Mouse (Mus musculus) Patski (cell line): ENCODE measurements around the gene Pld6. TPM values are rescaled to one million over a fixed set of nuclear protein-coding genes. Genes with fewer than 3 reads are reported as not detected.

Source experiments
- ATAC-seq: fragments of 100-300 bp; one replicate; pipeline ENCODE4 v1.8.0; 2021
- CTCF ChIA-PET: fragments of 350-600 bp; sonication (Branson Sonifier 250); formaldehyde crosslinking; loops from one replicate; lab custom pipeline; 2022; ENCODE audit warnings: inconsistent platforms; lab: Charles Lee
- POLR2A ChIA-PET: fragments of 350-600 bp; sonication (Branson Sonifier 250); formaldehyde crosslinking; loops from one replicate; lab custom pipeline; 2022; ENCODE audit warnings: antibody characterized with exemption, inconsistent platforms; lab: Charles Lee
- DNase-seq: peaks from one replicate; pipeline ENCODE4 v3.0.0-alpha.2; 2011; ENCODE audit warnings: low read depth, low spot score
- H3K27me3 ChIP-seq: fragments of 371-371 bp; one replicate; pipeline ENCODE4 v1.5.1; 2021
- CTCF ChIP-seq: fragments of 100-300 bp; IDR thresholded peaks from one replicate; pipeline ENCODE4 v1.5.1; 2021
- in situ Hi-C: fragments of 300-500 bp; cut with MboI; formaldehyde crosslinking; loops from 3 replicates; pipeline ENCODE4 v1.11.1; 2018; ENCODE audit warnings: low pct_unique_long_range_greater_than_20kb, mixed read lengths
- polyA plus RNA-seq: library from polyadenylated mRNA; unstranded; gene quantifications from one replicate; pipeline ENCODE4 v1.2.3, GENCODE M21; 2021

Gene Pld6
- polyA plus RNA-seq, 1 experiment from 2014 or later: 0.17 TPM

DNA sequence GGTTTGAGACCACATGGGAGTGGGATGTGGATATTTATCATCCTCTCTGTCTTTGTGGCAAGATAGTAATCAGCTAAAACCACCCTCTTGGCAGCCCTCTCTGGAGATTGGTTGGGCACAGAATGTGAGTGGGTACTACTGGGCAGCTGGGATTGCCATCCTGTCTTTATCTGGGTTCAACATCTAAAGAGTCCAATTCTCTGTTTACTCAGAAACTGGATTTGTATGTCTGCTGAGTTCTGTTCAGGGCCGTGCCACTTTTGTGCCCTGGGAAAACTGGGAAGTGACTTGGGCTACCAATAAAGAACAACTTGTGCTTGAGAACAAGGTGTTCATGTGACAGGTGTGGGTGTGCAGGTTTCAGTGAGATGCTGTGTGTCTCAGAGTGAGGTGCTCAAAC lies 53.1 kb downstream of the Pld6 start:
- POLR2A ChIA-PET: interaction anchor here (0.6 kb wide), 1 partner anchor 88 kb away, joined by 4 read pairs; no protein-coding TSS in a partner anchor
- TF ChIP-seq CTCF: no peak
- CTCF ChIA-PET: interaction anchor here (0.5 to 2.3 kb wide), 7 partner anchors 11 to 116 kb away, joined by 3 to 15 read pairs (median 4); no protein-coding TSS in a partner anchor

More for the DNA sequence above, 53.1 kb downstream of the Pld6 start:
- no peaks in the 10 kb centered on the region for H3K27me3 ChIP-seq
- ATAC-seq (no peak), DNase-seq (no peak)
- in situ Hi-C loops: no loop called here

Other genes starting within 250 kb of the Pld6 start
- gene Nlrp3, start 246.1 kb downstream of the Pld6 start, polyA plus RNA-seq: 0.03 TPM
- not detected for gene Olfr222, start 211.4 kb downstream of the Pld6 start, polyA plus RNA-seq
- gene Olfr223, start 194.4 kb downstream of the Pld6 start, polyA plus RNA-seq: not detected
- 353 TPM for gene Mprip, start 126.3 kb downstream of the Pld6 start, polyA plus RNA-seq
- 41.3 TPM for gene Flcn, start 22.4 kb upstream of the Pld6 start, polyA plus RNA-seq
- 24.8 TPM for gene Nt5m, start 51.8 kb upstream of the Pld6 start, polyA plus RNA-seq
- 109 TPM for gene Cops3, start 52.2 kb upstream of the Pld6 start, polyA plus RNA-seq
- gene Med9, start 160.6 kb upstream of the Pld6 start, polyA plus RNA-seq: 30.4 TPM
- gene Rasd1, start 177.3 kb upstream of the Pld6 start, polyA plus RNA-seq: 1.9 TPM